Mouse (Mus musculus) heart, adult 2 months (tissue): ENCODE data around the gene Rorc. TPM values are rescaled to one million over a fixed set of nuclear protein-coding genes. Genes with fewer than 3 reads are reported as not detected.

Experiments used
- DNase-seq, 2 experiments: peaks; one replicate each; pipeline ENCODE4 v3.0.0; 2021
- H3K27ac ChIP-seq: fragments of 200-600 bp; 2 replicates; pipeline ENCODE4 v1.8.1; 2022
- H3K27me3 ChIP-seq: fragments of 200-500 bp; 2 replicates; pipeline ENCODE4 v1.6.1; 2012; ENCODE audit warnings: mild to moderate bottlenecking, low read length, inconsistent platforms, mixed read lengths; ENCODE audit not compliant: control insufficient read depth, insufficient read depth
- H3K36me3 ChIP-seq: fragments of 200-500 bp; 2 replicates; pipeline ENCODE4 v1.6.1; 2012; ENCODE audit warnings: low read length, inconsistent platforms; ENCODE audit not compliant: control insufficient read depth, insufficient read depth
- H3K4me1 ChIP-seq: fragments of 200-500 bp; 2 replicates; pipeline ENCODE4 v1.6.1; 2011; ENCODE audit warnings: low read length; ENCODE audit not compliant: control insufficient read depth, insufficient read depth
- H3K4me3 ChIP-seq: fragments of 200-600 bp; 2 replicates; pipeline ENCODE4 v1.8.1; 2022
- H3K79me2 ChIP-seq: fragments of 200-500 bp; replicated peaks from 2 replicates; pipeline ENCODE4 v1.6.1; 2012; ENCODE audit warnings: mild to moderate bottlenecking, inconsistent platforms, low read length, moderate library complexity, mixed read lengths; ENCODE audit not compliant: control insufficient read depth, insufficient read depth
- H3K9ac ChIP-seq: fragments of 200-500 bp; 2 replicates; pipeline ENCODE4 v1.6.1; 2012; ENCODE audit warnings: low read depth, mild to moderate bottlenecking, control low read depth, inconsistent platforms, low read length, mixed read lengths
- CTCF ChIP-seq: fragments of 200-600 bp; IDR thresholded peaks from 2 replicates; pipeline ENCODE4 v1.8.1; 2022; ENCODE audit warnings: antibody characterized with exemption, mild to moderate bottlenecking, moderate library complexity
- EP300 ChIP-seq: fragments of 200-500 bp; IDR thresholded peaks from 2 replicates; pipeline ENCODE4 v1.6.1; 2011; ENCODE audit warnings: low read depth, low read length, control low read depth; ENCODE audit not compliant: insufficient read depth
- POLR2A ChIP-seq: fragments of 200-500 bp; IDR thresholded peaks from 2 replicates; pipeline ENCODE4 v1.6.1; 2011; ENCODE audit warnings: mild to moderate bottlenecking, low read depth, low read length, control low read depth; ENCODE audit not compliant: insufficient read depth
- WGBS: fragments of 180-500 bp; shearing (Covaris S2); methylation state at CpG from one replicate; pipeline ENCODE4 v1.1.7; 2018; 5-methylcytosine and 5-hydroxymethylcytosine counted together
- intact Hi-C: fragments of 180-260 bp; cut with DNase I; formaldehyde crosslinking; loops from one replicate; pipeline ENCODE4 v1.15.1; 2025
- polyA plus RNA-seq: library from polyadenylated mRNA; depleted of rRNA; stranded (reverse); fragments of >200 nt; gene quantifications from 2 replicates; pipeline ENCODE4 v1.2.3, GENCODE M21; 2012
- total RNA-seq, 2 experiments: library from RNA; stranded (reverse); gene quantifications; 2 replicates each; pipeline ENCODE4 v1.2.3; 2021

Gene Rorc
- total and polyA plus RNA-seq, 3 experiments = 25.7 to 44.8 (median 36.1) TPM

DNA sequence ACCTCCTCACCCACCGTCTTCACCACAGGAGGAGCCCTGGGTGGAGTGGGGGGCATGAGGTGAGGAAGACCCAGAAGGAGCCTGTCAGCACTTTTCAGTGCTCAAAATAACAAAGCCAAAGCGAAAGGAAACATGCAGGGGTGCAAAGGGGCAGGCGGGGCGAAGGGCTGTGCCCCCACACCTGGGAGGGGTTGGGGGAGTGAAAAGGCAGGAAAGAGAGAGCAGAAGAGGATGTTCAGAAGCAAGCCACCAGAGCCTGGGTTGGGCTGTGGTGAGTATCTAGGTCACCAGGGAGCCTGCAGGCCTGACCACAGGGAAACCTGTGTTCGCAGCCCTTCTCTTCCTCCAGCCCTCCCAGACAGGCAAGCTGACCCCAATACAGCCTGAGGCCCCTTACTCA, 15.5 kb downstream of the Rorc start:
- intact Hi-C loops = no loop called here
- Histone ChIP-seq H3K4me1 (no peaks in the 10 kb centered on the region), H3K79me2 (no peaks in the 10 kb centered on the region), H3K27ac (no peak overlapping the region), H3K9ac (no peak overlapping the region), H3K4me3 (no peak overlapping the region), H3K36me3 (no peaks in the 10 kb centered on the region), H3K27me3 (no peaks in the 10 kb centered on the region)
- no peak for DNase-seq
- WGBS = 64% methylated on average over 5 of the region's 5 CpGs
- TF ChIP-seq EP300 (no peak), POLR2A (no peak), CTCF (no peak)

DNA sequence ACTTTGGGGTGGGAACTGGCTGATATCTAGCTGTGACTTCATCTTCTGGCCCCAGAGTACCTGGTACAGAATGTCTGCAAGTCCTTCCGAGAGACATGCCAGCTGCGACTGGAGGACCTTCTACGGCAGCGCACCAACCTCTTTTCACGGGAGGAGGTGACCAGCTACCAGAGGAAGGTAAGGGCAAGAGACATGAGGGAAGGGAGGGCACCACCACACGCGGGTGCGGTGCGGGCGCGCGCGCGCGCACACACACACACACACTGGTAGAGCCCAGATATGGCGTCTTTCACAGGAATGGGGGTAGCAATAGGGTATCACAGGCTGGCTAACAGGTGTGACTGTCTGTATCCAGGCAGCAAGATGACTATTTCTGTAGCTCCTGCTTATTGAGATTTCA, 16.8 kb downstream of the Rorc start:
- whole genome bisulfite sequencing = 94% methylated on average over 16 of the region's 16 CpGs

DNA sequence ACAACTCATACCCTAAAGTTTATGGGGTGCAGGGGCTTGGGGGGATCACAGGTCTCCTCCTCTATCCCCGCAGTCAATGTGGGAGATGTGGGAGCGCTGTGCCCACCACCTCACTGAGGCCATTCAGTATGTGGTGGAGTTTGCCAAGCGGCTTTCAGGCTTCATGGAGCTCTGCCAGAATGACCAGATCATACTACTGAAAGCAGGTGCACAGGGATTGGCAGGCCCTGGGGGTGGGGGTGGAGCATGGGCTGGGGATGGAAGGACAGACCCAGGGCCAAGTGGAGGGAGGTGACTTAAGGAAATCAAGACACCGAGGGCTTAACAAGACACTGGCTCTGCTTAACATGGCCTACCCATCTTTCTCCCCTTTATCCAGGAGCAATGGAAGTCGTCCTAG, 18.4 kb downstream of the Rorc start:
- 72% methylated on average over 5 of the region's 5 CpGs for WGBS
- Histone ChIP-seq H3K36me3 (no peaks in the 10 kb centered on the region), H3K79me2 (no peaks in the 10 kb centered on the region), H3K27me3 (no peaks in the 10 kb centered on the region), H3K4me1 (no peaks in the 10 kb centered on the region), H3K9ac (no peak overlapping the region), H3K27ac (no peak overlapping the region), H3K4me3 (no peak overlapping the region)
- intact Hi-C loops = no loop called here
- TF ChIP-seq CTCF (no peak), POLR2A (no peak), EP300 (no peak)
- no peak for DNase-seq

More for the DNA sequence above, 16.8 kb downstream of the Rorc start:
- Histone ChIP-seq H3K79me2 (no peaks in the 10 kb centered on the region), H3K27ac (no peak overlapping the region), H3K9ac (no peak overlapping the region), H3K27me3 (no peaks in the 10 kb centered on the region), H3K36me3 (no peaks in the 10 kb centered on the region), H3K4me3 (no peak overlapping the region), H3K4me1 (no peaks in the 10 kb centered on the region)
- DNase-seq = no peak
- intact Hi-C loops = no loop called here
- TF ChIP-seq EP300 (no peak), CTCF (no peak), POLR2A (no peak)

DNA sequence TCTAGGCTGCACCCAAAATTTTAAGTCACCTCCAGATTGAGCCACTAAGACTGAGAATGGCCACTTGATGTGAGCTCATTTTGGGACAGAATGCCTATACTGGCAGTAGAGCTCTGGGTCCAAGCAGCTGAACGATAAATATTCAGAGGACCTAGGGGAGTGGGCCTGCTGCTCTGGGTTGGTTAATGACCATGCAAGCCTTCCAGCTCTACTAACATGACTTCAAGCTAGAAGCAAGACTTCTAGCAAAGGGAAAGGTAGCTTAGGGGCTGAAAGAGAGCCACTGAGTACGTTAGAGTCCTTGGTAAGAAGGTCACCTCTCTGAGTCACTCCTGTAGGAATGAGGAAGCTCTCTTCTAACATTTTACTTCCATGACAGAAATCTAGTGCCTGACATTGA, 19.5 kb downstream of the Rorc start:
- no peak for DNase-seq
- no peaks in the 10 kb centered on the region for H3K36me3 ChIP-seq
- H3K4me3 ChIP-seq = no peak overlapping the region
- TF ChIP-seq POLR2A = no peak
- no peak for TF ChIP-seq CTCF
- TF ChIP-seq EP300 = no peak
- H3K27me3 ChIP-seq = no peaks in the 10 kb centered on the region
- H3K4me1 ChIP-seq = no peaks in the 10 kb centered on the region
- H3K9ac ChIP-seq = no peak overlapping the region
- no peak overlapping the region for H3K27ac ChIP-seq
- WGBS = 73% methylated on average over 2 of the region's 2 CpGs
- intact Hi-C loops = no loop called here
- no peaks in the 10 kb centered on the region for H3K79me2 ChIP-seq

DNA sequence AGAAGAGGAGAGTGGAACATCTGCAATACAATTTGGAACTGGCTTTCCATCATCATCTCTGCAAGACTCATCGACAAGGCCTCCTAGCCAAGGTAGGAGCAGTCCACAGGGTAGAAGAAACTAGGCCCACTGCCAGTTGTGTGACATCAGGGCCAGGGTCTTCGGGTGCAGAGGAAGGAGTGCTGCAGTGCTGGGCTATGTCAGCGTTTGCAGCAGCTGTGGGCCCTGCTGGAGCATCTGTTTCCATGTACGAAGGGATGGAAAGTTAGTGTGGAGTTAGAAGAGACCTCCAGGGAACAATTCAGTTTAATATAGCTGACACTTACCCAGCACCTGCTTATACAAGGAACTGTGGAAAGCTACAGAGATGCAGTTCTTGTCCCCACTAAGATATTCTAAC, 20.5 kb downstream of the Rorc start:
- no peak overlapping the region for H3K9ac ChIP-seq
- no peak for TF ChIP-seq POLR2A
- no peak for TF ChIP-seq EP300
- no peak for TF ChIP-seq CTCF
- no peaks in the 10 kb centered on the region for H3K36me3 ChIP-seq
- H3K27me3 ChIP-seq = no peaks in the 10 kb centered on the region
- no peaks in the 10 kb centered on the region for H3K79me2 ChIP-seq
- DNase-seq = no peak
- no peaks in the 10 kb centered on the region for H3K4me1 ChIP-seq
- intact Hi-C loops = no loop called here
- no peak overlapping the region for H3K4me3 ChIP-seq
- H3K27ac ChIP-seq = no peak overlapping the region
- 54% methylated on average over 4 of the region's 4 CpGs for WGBS

DNA sequence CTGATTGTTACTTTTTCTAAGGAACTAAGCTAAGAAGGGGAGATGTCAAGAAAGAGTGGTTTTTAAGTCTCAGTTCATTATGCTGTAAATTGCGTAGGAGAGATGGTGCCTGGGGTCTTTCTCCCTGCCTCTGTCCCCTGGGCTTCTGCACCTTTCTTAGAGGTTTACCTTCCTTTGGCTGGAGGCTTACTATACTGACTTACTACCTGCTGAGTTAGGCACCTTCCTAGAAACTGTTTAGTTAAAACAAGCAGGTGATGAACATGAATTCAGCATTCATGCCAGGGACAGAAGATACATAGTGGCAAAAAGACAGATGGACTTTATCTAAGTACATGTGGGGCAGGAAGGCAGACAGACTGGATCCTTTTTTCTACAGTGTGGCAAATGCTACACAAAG, 23.7 kb downstream of the Rorc start:
- H3K27me3 ChIP-seq = no peaks in the 10 kb centered on the region
- no peak for DNase-seq
- 83% methylated on average over 1 of the region's 1 CpGs for WGBS

More for the DNA sequence above, 23.7 kb downstream of the Rorc start:
- Histone ChIP-seq H3K36me3 (no peaks in the 10 kb centered on the region), H3K4me3 (no peak overlapping the region), H3K9ac (no peak overlapping the region), H3K4me1 (no peaks in the 10 kb centered on the region), H3K79me2 (no peaks in the 10 kb centered on the region), H3K27ac (no peak overlapping the region)
- TF ChIP-seq POLR2A (no peak), CTCF (no peak), EP300 (no peak)
- intact Hi-C loops = no loop called here
